Comparison of ENCODE assay signal across 24 mouse cellular contexts in genomic region chr3:141984548-141984947, GRCm38 (mm10).
DNase-seq lines count a peak whose midpoint lies in the region; ATAC-seq and TF ChIP-seq lines count a peak whose summit lies in the region.
"Had no signal": no experiment of that assay in that cellular context is flagged by ENCODE, and none has a peak within 500 bp of the region (broad histone marks: within the 10 kb centered on the region; RNA-seq: fewer than 3 reads in every experiment).

No protein-coding gene starts in this region.

- DNase-seq in forebrain, postnatal 0 days = no peak
- DNase-seq in midbrain, embryonic 11.5 days (ENCODE audit: low spot score, missing footprints) = peak; percentile 85
- DNase-seq in spleen, postnatal 36 days (ENCODE audit: low spot score in 2 of 2) = no peak
- no peak for DNase-seq in spleen, adult 12 weeks (ENCODE audit: low spot score)
- DNase-seq: adrenal gland, postnatal 25 days; cerebellum, adult 11 months; cerebellum, postnatal 14 days; gastrocnemius, postnatal 36 days; heart, adult 2 months; kidney, adult 11 months; kidney, postnatal 36 days; layer of hippocampus, postnatal 36 days; lung, adult 18-20 months; lung, postnatal 14 days; thymus, adult 18-20 months; thymus, postnatal 4 days had no signal

- H3K27me3 ChIP-seq in forebrain, embryonic 12.5 days = no peaks in the 10 kb centered on the region
- no peaks in the 10 kb centered on the region for H3K27me3 ChIP-seq in forebrain, postnatal 0 days (ENCODE audit: insufficient read depth, low read length)
- no peaks in the 10 kb centered on the region for H3K27me3 ChIP-seq in midbrain, embryonic 11.5 days (ENCODE audit: control insufficient read depth, insufficient read depth, low read length)
- no peaks in the 10 kb centered on the region for H3K27me3 ChIP-seq in midbrain, embryonic 16.5 days (ENCODE audit: control insufficient read depth, insufficient read depth, low read depth, low read length)
- H3K27me3 ChIP-seq in midbrain, embryonic 15.5 days (replicated peaks) = no peaks in the 10 kb centered on the region
- H3K27me3 ChIP-seq: embryonic facial prominence, embryonic 15.5 days; kidney, embryonic 15.5 days; limb, embryonic 13.5 days; liver, embryonic 12.5 days had no signal

- peaks cover 11% of the 10 kb centered on the region; the same call in 1 of the 2 replicates for H3K4me1 ChIP-seq in forebrain, embryonic 12.5 days
- H3K4me1 ChIP-seq in forebrain, postnatal 0 days (ENCODE audit: insufficient read depth) = no peaks in the 10 kb centered on the region
- H3K4me1 ChIP-seq in midbrain, embryonic 11.5 days (ENCODE audit: control insufficient read depth, insufficient read depth, low read length) = peaks cover 5% of the 10 kb centered on the region; the same call in 1 of the 2 replicates
- peaks cover 4% of the 10 kb centered on the region; the same call in 1 of the 2 replicates for H3K4me1 ChIP-seq in midbrain, embryonic 16.5 days (ENCODE audit: control insufficient read depth, insufficient read depth, low read length)
- 0 out of 2 replicates have a peak, but pooled peaks cover 4% of the 10 kb centered on the region for H3K4me1 ChIP-seq in midbrain, embryonic 15.5 days
- H3K4me1 ChIP-seq: embryonic facial prominence, embryonic 15.5 days; liver, embryonic 12.5 days had no signal

- 0 out of 2 replicates have a peak, but pooled peaks have one; percentile 33 for ATAC-seq in forebrain, embryonic 12.5 days (ENCODE audit: low FRiP score)
- no peak for ATAC-seq in forebrain, postnatal 0 days
- peak; percentile 66 for ATAC-seq in midbrain, embryonic 11.5 days (ENCODE audit: low FRiP score)
- ATAC-seq in midbrain, embryonic 16.5 days = no peak
- ATAC-seq in midbrain, embryonic 15.5 days (replicated peaks) = peak; percentile 37; the same call in 1 of the 2 replicates
- ATAC-seq: CD4-positive, CD25-positive, alpha-beta regulatory T cell, adult 4 months; liver, embryonic 12.5 days had no signal

- no peak overlapping the region for H3K9ac ChIP-seq in forebrain, embryonic 12.5 days
- no peak overlapping the region for H3K9ac ChIP-seq in forebrain, postnatal 0 days
- no peak overlapping the region for H3K9ac ChIP-seq in midbrain, embryonic 11.5 days (ENCODE audit: low read length)
- no peak overlapping the region for H3K9ac ChIP-seq in midbrain, embryonic 16.5 days (ENCODE audit: low read depth, low read length)
- H3K9ac ChIP-seq in midbrain, embryonic 15.5 days = no peak overlapping the region
- H3K9ac ChIP-seq: embryonic facial prominence, embryonic 15.5 days; kidney, embryonic 15.5 days; limb, embryonic 13.5 days; liver, embryonic 12.5 days had no signal

- H3K9me3 ChIP-seq in forebrain, embryonic 12.5 days = no peaks in the 10 kb centered on the region
- no peaks in the 10 kb centered on the region for H3K9me3 ChIP-seq in forebrain, postnatal 0 days (ENCODE audit: low read length)
- no peaks in the 10 kb centered on the region for H3K9me3 ChIP-seq in midbrain, embryonic 11.5 days (ENCODE audit: control insufficient read depth, low read length)
- H3K9me3 ChIP-seq in midbrain, embryonic 16.5 days (replicated peaks; ENCODE audit: control insufficient read depth, low read length, poor library complexity, severe bottlenecking) = no peaks in the 10 kb centered on the region
- H3K9me3 ChIP-seq in midbrain, embryonic 15.5 days = no peaks in the 10 kb centered on the region
- H3K9me3 ChIP-seq: embryonic facial prominence, embryonic 15.5 days; kidney, embryonic 15.5 days; limb, embryonic 13.5 days; liver, embryonic 12.5 days had no signal

- WGBS in forebrain, embryonic 12.5 days = 54% methylated on average over 7 of the region's 7 CpGs
- 48% methylated on average over 7 of the region's 7 CpGs for WGBS in forebrain, postnatal 0 days
- WGBS in midbrain, embryonic 11.5 days = 31% methylated on average over 7 of the region's 7 CpGs
- WGBS in midbrain, embryonic 16.5 days = 24% methylated on average over 7 of the region's 7 CpGs
- 27% methylated on average over 7 of the region's 7 CpGs for WGBS in midbrain, embryonic 15.5 days

- no peak overlapping the region for H3K27ac ChIP-seq in forebrain, embryonic 12.5 days
- H3K27ac ChIP-seq in forebrain, postnatal 0 days (ENCODE audit: low read depth, low read length) = no peak overlapping the region
- H3K27ac ChIP-seq in midbrain, embryonic 11.5 days (ENCODE audit: low read depth, low read length) = no peak overlapping the region
- no peak overlapping the region for H3K27ac ChIP-seq in midbrain, embryonic 16.5 days (ENCODE audit: low read length)
- no peak overlapping the region for H3K27ac ChIP-seq in midbrain, embryonic 15.5 days
- H3K27ac ChIP-seq: embryonic facial prominence, embryonic 15.5 days; heart, adult 2 months; kidney, embryonic 15.5 days; limb, embryonic 13.5 days; liver, embryonic 12.5 days had no signal

- H3K4me3 ChIP-seq in forebrain, embryonic 12.5 days (replicated peaks) = no peak overlapping the region
- no peak overlapping the region for H3K4me3 ChIP-seq in forebrain, postnatal 0 days (ENCODE audit: low read depth, low read length)
- H3K4me3 ChIP-seq in midbrain, embryonic 11.5 days (ENCODE audit: low read depth, low read length) = no peak overlapping the region
- no peak overlapping the region for H3K4me3 ChIP-seq in midbrain, embryonic 16.5 days (ENCODE audit: low read depth, low read length)
- no peak overlapping the region for H3K4me3 ChIP-seq in midbrain, embryonic 15.5 days
- H3K4me3 ChIP-seq: embryonic facial prominence, embryonic 15.5 days; heart, adult 2 months; kidney, embryonic 15.5 days; limb, embryonic 13.5 days; liver, embryonic 12.5 days had no signal

- H3K36me3 ChIP-seq in forebrain, embryonic 12.5 days (replicated peaks) = no peaks in the 10 kb centered on the region
- H3K36me3 ChIP-seq in forebrain, postnatal 0 days (ENCODE audit: insufficient read depth) = no peaks in the 10 kb centered on the region
- H3K36me3 ChIP-seq in midbrain, embryonic 11.5 days (ENCODE audit: control insufficient read depth, insufficient read depth, low read length) = no peaks in the 10 kb centered on the region
- no peaks in the 10 kb centered on the region for H3K36me3 ChIP-seq in midbrain, embryonic 16.5 days (ENCODE audit: control insufficient read depth, insufficient read depth, low read length)
- no peaks in the 10 kb centered on the region for H3K36me3 ChIP-seq in midbrain, embryonic 15.5 days (replicated peaks)
- H3K36me3 ChIP-seq: embryonic facial prominence, embryonic 15.5 days; kidney, embryonic 15.5 days; limb, embryonic 13.5 days; liver, embryonic 12.5 days had no signal

- TF ChIP-seq CTCF in forebrain, postnatal 0 days (IDR thresholded peaks at IDR 0.05; ENCODE audit: low read depth) = no peak

- H3K4me2 ChIP-seq in forebrain, embryonic 12.5 days = no peak overlapping the region
- H3K4me2 ChIP-seq in forebrain, postnatal 0 days (ENCODE audit: low read depth) = no peak overlapping the region
- H3K4me2 ChIP-seq in midbrain, embryonic 11.5 days = no peak overlapping the region
- H3K4me2 ChIP-seq in midbrain, embryonic 16.5 days (ENCODE audit: low read length) = no peak overlapping the region
- no peak overlapping the region for H3K4me2 ChIP-seq in midbrain, embryonic 15.5 days
- H3K4me2 ChIP-seq: embryonic facial prominence, embryonic 15.5 days; kidney, embryonic 15.5 days; limb, embryonic 13.5 days; liver, embryonic 12.5 days had no signal

Comparison
In these comparisons a context has a peak if more than half of its experiments do, and no peak if none do; other contexts are left out.
1. ATAC-seq: peak in forebrain, embryonic 12.5 days (single experiment), midbrain, embryonic 11.5 days (single experiment) and midbrain, embryonic 15.5 days (single experiment); none in forebrain, postnatal 0 days (single experiment) and midbrain, embryonic 16.5 days (single experiment).